ENCODE assay signal across 9 mouse cellular contexts in genomic region chr6:119849348-119849709, GRCm38 (mm10). TPM values are rescaled to one million over a fixed set of nuclear protein-coding genes. Genes with fewer than 3 reads are reported as not detected.
DNase-seq lines count a peak whose midpoint lies in the region; ATAC-seq and TF ChIP-seq lines count a peak whose summit lies in the region.
"Had no signal": no experiment of that assay in that cellular context is flagged by ENCODE, and none has a peak within 500 bp of the region (broad histone marks: within the 10 kb centered on the region; RNA-seq: fewer than 3 reads in every experiment).

No protein-coding gene starts in this region.

- no peak for DNase-seq in heart, adult 9 months (ENCODE audit: low spot score in 2 of 2)
- no peak for DNase-seq in G1E (ENCODE audit: low spot score)
- no peak for DNase-seq in forebrain, embryonic 14.5 days (ENCODE audit: low spot score)
- DNase-seq in liver, embryonic 14.5 days (ENCODE audit: low read depth in 3 of 3, low spot score in 3 of 3): no peak
- no peak for DNase-seq in retina, postnatal 1 day
- no peak for DNase-seq in right cerebral cortex, postnatal 14 days
- DNase-seq in c-Kit-positive CD71-positive TER-119-positive erythroid progenitor cells, embryonic 14.5 days (ENCODE audit: low spot score): no peak
- DNase-seq: left cerebral cortex, postnatal 4 days had no signal

- WGBS in heart, embryonic 14.5 days: 57% methylated on average over 3 of the region's 3 CpGs
- 34% methylated on average over 3 of the region's 3 CpGs for WGBS in forebrain, embryonic 14.5 days
- 58% methylated on average over 3 of the region's 3 CpGs for WGBS in liver, embryonic 14.5 days (ENCODE audit: insufficient replicate concordance)

- peak overlapping the region in 1 of 2 experiments; percentile 92; a peak in 2 of 4 replicates for H3K4me3 ChIP-seq in heart, embryonic 14.5 days (ENCODE audit: control insufficient read depth in 1 of 2, insufficient read depth in 1 of 2, low read depth in 1 of 2, low read length in 2 of 2)
- H3K4me3 ChIP-seq in G1E (ENCODE audit: low read depth, low read length): peak overlapping the region; percentile 91; the same call in 1 of the 2 replicates
- peak overlapping the region; percentile 87 for H3K4me3 ChIP-seq in forebrain, embryonic 14.5 days (ENCODE audit: low read depth, low read length)
- H3K4me3 ChIP-seq in liver, embryonic 14.5 days (ENCODE audit: insufficient read depth in 1 of 2, low read depth in 2 of 2, low read length in 2 of 2): no peak overlapping the region

- H3K36me3 ChIP-seq in heart, embryonic 14.5 days (ENCODE audit: control insufficient read depth, insufficient read depth, low read length): no peaks in the 10 kb centered on the region
- H3K36me3 ChIP-seq in G1E (replicated peaks): peaks cover 2% of the 10 kb centered on the region
- no peaks in the 10 kb centered on the region for H3K36me3 ChIP-seq in forebrain, embryonic 14.5 days (ENCODE audit: control insufficient read depth, insufficient read depth, low read length)
- no peaks in the 10 kb centered on the region for H3K36me3 ChIP-seq in liver, embryonic 14.5 days (replicated peaks; ENCODE audit: control insufficient read depth, insufficient read depth, low read depth)

- no peaks in the 10 kb centered on the region for H3K27me3 ChIP-seq in heart, embryonic 14.5 days (ENCODE audit: control insufficient read depth, insufficient read depth, low read length)
- no peaks in the 10 kb centered on the region for H3K27me3 ChIP-seq in G1E (ENCODE audit: insufficient read depth, low read length)
- H3K27me3 ChIP-seq in forebrain, embryonic 14.5 days (replicated peaks; ENCODE audit: control insufficient read depth, insufficient read depth, low read length): no peaks in the 10 kb centered on the region
- no peaks in the 10 kb centered on the region for H3K27me3 ChIP-seq in liver, embryonic 14.5 days (ENCODE audit: control insufficient read depth, insufficient read depth, low read length)

- no peak overlapping the region; a peak in 1 of 4 replicates for H3K27ac ChIP-seq in heart, embryonic 14.5 days (replicated peaks in 1 of 2; ENCODE audit: control insufficient read depth in 1 of 2, insufficient read depth in 1 of 2, low read depth in 2 of 2, low read length in 2 of 2)
- H3K27ac ChIP-seq in forebrain, embryonic 14.5 days (ENCODE audit: low read depth, low read length): no peak overlapping the region
- no peak overlapping the region for H3K27ac ChIP-seq in liver, embryonic 14.5 days

- peak overlapping the region; percentile 76 for H3K4me2 ChIP-seq in heart, embryonic 14.5 days (ENCODE audit: low read length)
- H3K4me2 ChIP-seq in forebrain, embryonic 14.5 days (ENCODE audit: low read length): peak overlapping the region; percentile 67
- peak overlapping the region; percentile 99 for H3K4me2 ChIP-seq in liver, embryonic 14.5 days (ENCODE audit: low read depth)

- no peak for ATAC-seq in heart, embryonic 14.5 days (ENCODE audit: insufficient number of reproducible peaks, insufficient read depth, low FRiP score, low read depth)
- ATAC-seq in G1E (ENCODE audit: extremely low read depth, insufficient number of reproducible peaks, low FRiP score, poor library complexity, severe bottlenecking): no peak
- no peak for ATAC-seq in forebrain, embryonic 14.5 days
- ATAC-seq in liver, embryonic 14.5 days (ENCODE audit: insufficient read depth): no peak

- no peak for TF ChIP-seq EP300 in liver, embryonic 14.5 days (IDR thresholded peaks at IDR 0.05; ENCODE audit: low read depth)

- H3K4me1 ChIP-seq in heart, embryonic 14.5 days (ENCODE audit: control insufficient read depth in 2 of 2, insufficient read depth in 2 of 2, low read length in 2 of 2): peaks cover 4 to 20% of the 10 kb centered on the region in 2 experiments; a peak in 3 of 4 replicates
- H3K4me1 ChIP-seq in G1E (ENCODE audit: insufficient read depth, low read depth, low read length): peaks cover 24% of the 10 kb centered on the region
- H3K4me1 ChIP-seq in forebrain, embryonic 14.5 days (ENCODE audit: control insufficient read depth, insufficient read depth, low read length): peaks cover 11% of the 10 kb centered on the region
- peaks cover 12 to 13% of the 10 kb centered on the region in 2 experiments for H3K4me1 ChIP-seq in liver, embryonic 14.5 days (replicated peaks; ENCODE audit: control insufficient read depth in 2 of 2, insufficient read depth in 2 of 2, low read length in 1 of 2)

- H3K9ac ChIP-seq in heart, embryonic 14.5 days (ENCODE audit: low read length): 0 out of 2 replicates have a peak overlapping the region, but pooled peaks have one; percentile 92
- peak overlapping the region; percentile 91; the same call in 1 of the 2 replicates for H3K9ac ChIP-seq in forebrain, embryonic 14.5 days (ENCODE audit: low read length)
- no peak overlapping the region; the same call in 1 of the 2 replicates for H3K9ac ChIP-seq in liver, embryonic 14.5 days (replicated peaks)

- TF ChIP-seq CTCF in G1E (IDR thresholded peaks at IDR 0.05; ENCODE audit: low read depth, low read length): no peak
- TF ChIP-seq CTCF in liver, embryonic 14.5 days (IDR thresholded peaks at IDR 0.05; ENCODE audit: low read depth): no peak

- H3K9me3 ChIP-seq in heart, embryonic 14.5 days (ENCODE audit: control insufficient read depth, low read length): no peaks in the 10 kb centered on the region
- H3K9me3 ChIP-seq in G1E (replicated peaks): no peaks in the 10 kb centered on the region
- no peaks in the 10 kb centered on the region for H3K9me3 ChIP-seq in forebrain, embryonic 14.5 days (replicated peaks; ENCODE audit: control insufficient read depth, low read length)
- H3K9me3 ChIP-seq in liver, embryonic 14.5 days (ENCODE audit: control insufficient read depth, low read length): no peaks in the 10 kb centered on the region

RNA-seq across cellular contexts. Expression of gene Erc1, which starts 1.4 kb away (rescaled TPM):
- 20.0 and 21.7 TPM in 2 replicates for polyA plus RNA-seq in heart, embryonic 14.5 days (2014; fragmentation: Nextera tagmentation; extraction: Ambion mirVana)
- total RNA-seq in G1E (2014; fragmentation: Nextera tagmentation): 21.4 and 24.2 TPM in 2 replicates
- total RNA-seq in G1E (2017): 10.3 and 14.4 TPM in 2 replicates
- 1.9 and 2.9 TPM in 2 replicates for polyA plus RNA-seq in G1E (2012)
- polyA plus RNA-seq in forebrain, embryonic 14.5 days (2014; fragmentation: Nextera tagmentation; extraction: Ambion mirVana): 28.1 and 37.7 TPM in 2 replicates
- polyA plus RNA-seq in liver, embryonic 14.5 days (2012; rRNA removed): 1.5 and 1.8 TPM in 2 replicates
- 3.6 and 3.7 TPM in 2 replicates for polyA plus RNA-seq in liver, embryonic 14.5 days (2014; fragmentation: Nextera tagmentation; extraction: Ambion mirVana)

RNA-seq across cellular contexts. Expression of gene Rad52, which starts 53.2 kb away (rescaled TPM):
- 13.0 and 13.7 TPM in 2 replicates for polyA plus RNA-seq in heart, embryonic 14.5 days (2014; fragmentation: Nextera tagmentation; extraction: Ambion mirVana)
- total RNA-seq in G1E (2014; fragmentation: Nextera tagmentation) (41.5 and 51.3 TPM in 2 replicates), G1E (2017) (26.5 and 28.9 TPM in 2 replicates)
- polyA plus RNA-seq in G1E (2012): 22.6 and 28.4 TPM in 2 replicates
- polyA plus RNA-seq in forebrain, embryonic 14.5 days (2014; fragmentation: Nextera tagmentation; extraction: Ambion mirVana): 21.8 and 22.4 TPM in 2 replicates
- 13.4 and 14.1 TPM in 2 replicates for polyA plus RNA-seq in liver, embryonic 14.5 days (2012; rRNA removed)
- polyA plus RNA-seq in liver, embryonic 14.5 days (2014; fragmentation: Nextera tagmentation; extraction: Ambion mirVana): 7.1 and 8.3 TPM in 2 replicates

Comparison
In these comparisons a context has a peak if more than half of its experiments do, and no peak if none do; other contexts are left out.
1. H3K4me3 ChIP-seq: peak in G1E (single experiment) and forebrain, embryonic 14.5 days (single experiment); none in liver, embryonic 14.5 days (0 of 2).
2. Peak in every context shown above with its lines, with median percentiles within 50 percentile points of each other: H3K4me2 ChIP-seq.